Mouse (Mus musculus): ENCODE measurements around the gene Cacna1f.

DNA sequence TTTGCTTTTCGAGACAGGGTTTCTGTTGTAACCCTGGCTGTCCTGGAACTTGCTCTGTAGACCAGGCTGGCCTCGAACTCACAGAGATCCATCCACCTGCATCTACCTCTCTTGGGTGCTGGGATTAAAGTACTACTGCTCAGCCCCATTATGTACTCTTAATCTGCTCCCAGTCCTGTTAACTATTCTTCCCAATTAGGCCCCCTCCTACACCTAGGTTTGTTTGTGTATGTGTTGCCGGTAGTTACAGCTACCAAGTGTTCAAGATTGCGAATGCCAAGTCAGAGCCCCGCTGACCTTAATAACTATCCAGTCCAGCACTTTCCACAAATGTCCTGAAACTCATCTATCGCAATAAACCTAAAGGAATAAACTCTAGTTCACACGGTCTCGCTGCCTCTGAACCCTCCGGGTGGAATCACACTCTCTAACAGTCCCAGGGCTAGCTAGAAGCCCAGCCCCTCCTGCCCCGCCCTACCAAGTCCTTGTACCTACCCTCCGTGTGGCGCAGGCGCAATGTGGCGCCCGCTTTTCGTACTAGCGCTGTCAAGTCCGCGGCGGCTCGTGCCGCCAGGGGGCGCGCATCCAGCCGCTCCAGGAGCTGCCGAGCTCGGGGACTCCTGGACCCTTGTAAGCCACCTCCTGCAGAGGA, 72.6 kb downstream of the Cacna1f start:
- TF ChIP-seq POLR2A (IDR thresholded peaks at IDR 0.05; ENCODE audit: control insufficient read depth, extremely low read depth, insufficient read depth, low read length, poor library complexity), result no peak
- peak; percentile 82; the same call in 1 of the 2 replicates for TF ChIP-seq CTCF (IDR thresholded peaks at IDR 0.05; ENCODE audit: borderline replicate concordance, control insufficient read depth, extremely low read depth, insufficient read depth, low read length, poor library complexity)

Data from thymus, adult 2 months (tissue).